Mouse (Mus musculus) natural killer cell, adult 2 months (primary cell): ENCODE data around the gene Rbfox1.

Source experiments
- DNase-seq, 2 experiments: peaks; one replicate each; pipeline ENCODE4 v3.0.0; 2022; ENCODE audit warnings: low spot score in 2 of 2

Gene Rbfox1

DNA sequence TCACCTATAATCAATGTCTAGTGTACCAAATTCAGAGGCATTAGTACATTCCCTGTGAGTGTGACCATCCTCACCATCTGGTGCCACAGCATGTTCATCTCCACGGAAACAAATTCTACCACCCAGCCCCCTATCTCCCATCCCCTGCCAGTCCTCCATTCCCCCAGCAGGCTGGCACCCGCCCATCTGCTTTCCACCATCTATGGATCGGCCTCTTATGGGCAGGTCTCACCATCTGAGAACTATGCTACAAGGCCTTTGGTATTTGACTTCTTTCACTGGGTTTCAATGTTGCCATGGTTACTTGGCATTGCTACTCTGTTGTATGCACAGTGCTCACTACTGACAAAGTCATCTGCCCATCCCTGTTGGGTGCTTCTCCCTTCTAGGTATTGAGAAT, 1340.8 kb downstream of the Rbfox1 start:
- no peak for DNase-seq

DNA sequence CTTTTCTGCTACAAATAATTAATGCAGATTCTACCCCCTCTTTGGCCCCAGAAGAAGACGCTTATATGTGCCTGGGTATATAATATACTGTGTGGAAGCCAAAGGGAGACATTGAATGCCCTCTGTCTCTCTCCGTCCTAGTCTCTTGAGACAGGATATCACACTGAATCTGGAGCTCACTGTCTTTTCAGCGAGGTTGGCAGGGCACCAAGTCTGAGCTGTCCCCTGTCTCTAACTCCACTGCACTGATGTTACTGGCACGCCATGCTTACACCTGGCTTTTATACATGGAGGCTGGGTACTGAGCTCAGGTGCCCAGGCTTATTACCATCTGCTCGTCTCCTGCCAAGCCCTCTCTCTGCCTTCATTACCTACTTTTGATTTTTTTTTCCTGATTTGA, 1343.1 kb downstream of the Rbfox1 start:
- DNase-seq: no peak

GRCm38 (mm10) chr16:7229232-7229631, 1344.1 kb downstream of the Rbfox1 start:
- DNase-seq: no peak

- DNase-seq: no peak
Measured at GRCm38 (mm10) chr16:7241627-7242026, 1356.5 kb downstream of the Rbfox1 start.

- DNase-seq: no peak
Measured at GRCm38 (mm10) chr16:7242501-7242900, 1357.3 kb downstream of the Rbfox1 start.

DNA sequence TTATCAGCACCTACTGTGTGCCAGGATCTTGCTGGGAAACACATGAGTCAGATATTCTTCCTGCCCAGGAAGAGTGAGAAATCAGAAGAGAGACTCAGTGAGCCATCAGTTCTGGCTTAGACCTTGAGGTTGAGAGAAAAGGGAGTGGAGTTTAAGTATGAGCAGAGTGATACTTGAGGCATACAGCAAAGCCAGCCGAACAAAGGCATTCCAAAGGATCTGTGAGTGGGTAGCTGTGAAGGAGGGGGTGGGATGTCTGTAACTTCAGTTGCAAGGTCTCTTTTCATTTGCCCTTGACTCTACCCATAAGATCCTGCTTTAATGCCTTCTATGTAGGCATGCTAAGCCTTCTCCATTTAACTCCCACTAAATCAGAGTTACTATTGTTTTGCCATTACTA, 1359.2 kb downstream of the Rbfox1 start:
- no peak for DNase-seq

DNA sequence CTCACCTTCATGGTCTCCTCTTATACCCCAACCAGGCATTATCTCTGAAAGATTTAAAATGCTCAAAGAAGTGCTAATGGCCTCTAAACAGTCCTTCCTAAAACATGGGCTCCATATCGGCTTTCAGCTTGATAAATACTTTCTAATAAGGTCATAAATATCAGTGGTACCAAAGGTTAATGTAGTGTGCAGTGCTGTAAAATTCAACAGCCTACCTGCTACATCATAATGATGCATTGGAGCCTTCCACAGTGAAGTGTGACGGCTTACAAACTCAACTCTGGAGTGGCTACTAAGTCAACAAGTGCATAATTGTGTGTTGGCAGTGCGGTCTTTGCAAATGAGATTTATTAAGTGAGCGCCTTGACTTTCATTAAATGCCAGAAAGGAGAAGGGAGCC, 1366.5 kb downstream of the Rbfox1 start:
- no peak for DNase-seq

DNA sequence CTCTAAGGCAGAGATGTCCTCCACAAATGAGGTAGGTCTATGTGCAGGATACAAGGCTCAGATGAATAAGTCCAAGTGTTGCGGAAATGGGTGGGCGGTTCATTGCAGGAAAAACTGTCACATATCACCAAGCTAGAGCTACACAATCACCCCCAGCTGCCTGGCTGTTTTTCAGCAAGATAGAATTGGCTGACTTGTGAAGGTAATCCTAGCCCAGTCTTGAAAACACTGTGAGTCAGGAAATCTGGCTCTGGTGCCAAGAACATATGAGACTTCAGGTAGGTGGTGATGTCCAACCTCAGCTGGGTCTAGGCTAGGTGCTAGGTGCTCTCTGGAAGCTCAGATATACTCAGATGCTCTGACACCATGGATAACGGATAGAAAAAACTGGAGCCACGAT, 1372.2 kb downstream of the Rbfox1 start:
- DNase-seq: no peak

- no peak for DNase-seq
Measured at GRCm38 (mm10) chr16:7263261-7263660, 1378.1 kb downstream of the Rbfox1 start.

DNA sequence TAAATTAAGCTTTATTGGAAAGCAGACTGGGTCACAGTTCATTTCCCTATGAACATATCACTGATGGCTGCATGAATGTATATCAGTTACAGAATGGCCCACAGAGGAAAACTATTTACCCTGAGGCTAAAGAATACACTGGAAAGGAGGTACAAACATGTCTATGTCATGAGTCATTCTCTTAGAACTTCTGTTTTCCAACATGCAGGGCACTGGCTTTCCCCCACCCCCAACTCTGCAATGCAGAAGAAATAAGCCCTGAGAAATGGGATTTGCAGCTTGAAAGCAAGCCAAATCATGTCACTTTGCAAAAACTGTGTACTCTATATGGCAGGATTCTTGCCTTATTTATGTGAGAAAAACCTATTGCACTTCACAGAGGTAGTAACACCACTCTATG, 1380.6 kb downstream of the Rbfox1 start:
- DNase-seq: no peak

DNA sequence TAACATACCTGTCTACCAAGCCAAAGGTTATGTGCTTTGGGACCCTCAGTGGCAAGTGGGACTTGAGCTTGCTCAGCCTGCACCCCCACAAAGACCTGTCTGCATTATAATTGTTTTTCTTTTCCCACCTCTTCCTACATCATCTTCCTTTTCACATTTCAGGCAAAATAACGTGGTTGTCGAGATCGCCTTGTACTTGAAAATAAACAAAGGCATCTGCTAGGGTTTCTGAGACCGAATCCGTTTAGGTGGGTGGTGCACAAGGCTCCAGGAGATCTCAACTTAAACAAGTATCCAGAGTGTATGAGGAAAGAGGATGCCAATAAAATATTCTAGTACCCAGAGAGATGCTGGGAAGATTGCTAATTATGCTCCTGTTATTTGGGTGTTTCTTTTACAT, 1390.3 kb downstream of the Rbfox1 start:
- DNase-seq: no peak

DNA sequence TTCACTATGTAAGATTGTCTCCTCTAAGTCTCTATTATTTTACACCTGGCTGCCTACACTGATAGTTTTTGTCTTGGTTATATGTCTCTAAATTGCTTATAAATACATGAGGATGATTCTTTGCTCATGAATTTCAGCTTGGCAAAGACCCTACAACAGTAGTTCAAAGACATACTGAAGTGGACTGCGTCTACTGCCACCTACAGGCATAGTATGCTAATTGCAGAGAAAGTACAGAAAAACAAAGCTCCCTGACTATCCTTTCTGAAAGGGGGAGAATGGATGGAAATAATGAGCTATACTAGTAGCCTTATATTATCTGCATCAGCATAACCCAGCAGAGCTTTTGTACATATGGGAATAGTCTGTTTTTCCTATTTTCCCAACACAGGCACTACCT, 1390.7 kb downstream of the Rbfox1 start:
- DNase-seq: no peak

GRCm38 (mm10) chr16:7279544-7279943, 1394.4 kb downstream of the Rbfox1 start:
- DNase-seq: no peak

DNA sequence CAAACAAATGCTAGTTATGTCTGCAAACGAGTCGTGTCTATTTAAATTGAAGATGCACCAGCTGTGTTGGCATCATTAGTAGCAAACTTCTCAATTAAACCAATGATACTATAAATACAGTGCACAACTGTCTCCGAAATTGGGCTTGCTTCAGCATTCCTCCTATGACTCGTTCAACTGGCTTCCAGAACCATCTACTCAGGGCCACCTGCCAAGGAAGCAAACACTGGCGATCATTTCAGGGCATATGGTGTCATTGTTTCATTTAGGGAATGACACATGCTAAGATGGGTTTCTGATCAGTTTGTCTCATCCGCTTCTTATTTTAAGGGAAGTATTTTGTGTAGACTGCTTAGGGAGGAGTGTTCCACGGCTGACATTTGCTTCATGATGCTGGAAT, 1397.1 kb downstream of the Rbfox1 start:
- no peak for DNase-seq

GRCm38 (mm10) chr16:7292985-7293805, 1408.0 kb downstream of the Rbfox1 start:
- no peak for DNase-seq

DNA sequence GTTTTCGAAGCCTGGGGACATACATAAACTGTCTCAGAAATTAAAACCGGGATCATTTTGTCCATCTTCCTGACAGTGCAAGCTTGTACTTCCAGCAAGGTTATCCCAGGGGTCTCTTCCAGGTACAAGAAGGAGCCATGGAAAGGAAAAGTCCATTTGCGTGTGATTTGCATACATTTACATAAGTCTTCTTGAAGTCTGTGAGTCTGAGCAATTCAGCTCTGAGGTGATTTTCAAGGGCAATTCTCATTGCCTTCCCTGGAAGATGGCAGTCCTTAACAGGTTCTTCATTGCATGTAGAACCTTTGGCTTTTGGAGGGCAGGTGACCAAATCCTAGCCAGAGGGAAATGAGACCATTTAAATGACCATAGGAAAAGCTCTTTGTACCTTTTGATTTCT, 1417.3 kb downstream of the Rbfox1 start:
- no peak for DNase-seq

GRCm38 (mm10) chr16:7329196-7329595, 1444.0 kb downstream of the Rbfox1 start:
- no peak for DNase-seq

GRCm38 (mm10) chr16:7341186-7341585, 1456.0 kb downstream of the Rbfox1 start:
- no peak for DNase-seq

- DNase-seq: no peak
Measured at GRCm38 (mm10) chr16:7345298-7345697, 1460.1 kb downstream of the Rbfox1 start.

GRCm38 (mm10) chr16:7346001-7346625, 1461.0 kb downstream of the Rbfox1 start:
- DNase-seq: no peak

DNA sequence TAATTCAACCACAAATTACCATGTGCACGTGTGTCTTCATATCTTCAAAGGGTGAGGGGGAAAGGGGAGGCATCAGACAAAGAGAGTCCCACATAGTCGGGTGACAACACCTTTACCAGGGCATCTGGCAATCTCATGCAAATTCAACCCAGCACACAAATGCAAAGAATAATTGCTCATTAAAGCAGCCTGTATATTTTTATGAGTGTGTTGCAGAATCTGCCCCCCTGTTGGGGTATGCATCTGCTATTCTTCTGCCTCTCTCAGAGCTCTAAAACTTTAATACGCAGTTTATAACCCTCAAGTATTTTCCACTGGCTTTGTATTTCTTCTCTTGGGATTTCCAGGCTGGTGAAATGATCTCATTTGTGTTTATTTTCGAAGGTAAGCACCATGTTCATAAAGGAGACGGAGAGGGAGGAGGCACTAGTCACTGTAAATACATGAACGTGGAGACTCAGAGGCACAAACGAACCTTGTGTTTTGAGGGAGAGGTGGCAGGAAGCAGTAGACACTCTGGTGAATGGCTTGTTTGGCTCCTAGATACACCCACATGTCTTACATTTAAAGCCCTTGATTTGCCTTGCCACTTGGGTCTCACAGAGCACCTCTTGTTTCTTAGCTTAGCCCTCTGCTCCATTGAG, 1462.5 kb downstream of the Rbfox1 start:
- DNase-seq: no peak

- DNase-seq: no peak
Measured at GRCm38 (mm10) chr16:7352808-7353207, 1467.7 kb downstream of the Rbfox1 start.

- no peak for DNase-seq
Measured at GRCm38 (mm10) chr16:7354116-7354515, 1469.0 kb downstream of the Rbfox1 start.
